Mouse (Mus musculus): Measurements from ENCODE around the gene 1110065P20Rik. TPM values are rescaled to one million over a fixed set of nuclear protein-coding genes. Genes with fewer than 3 reads are reported as not detected.

Gene 1110065P20Rik
- total RNA-seq, 2 experiments from 2014 or later, result 88.7 to 91.2 TPM

- intact Hi-C loops (cut with DNase I), result loop anchor here (2.0 kb wide), 1 partner anchor 45 kb away; no protein-coding TSS in a partner anchor
- DNase-seq (ENCODE audit: low spot score in 2 of 2), result peak; percentile 91 to 92
These were observed 49.3 kb downstream of the 1110065P20Rik start, which contains the start of gene Mtf1 for GRCm38 (mm10) chr4:124801552-124802308. TSS of gene Mtf1 (plus strand) at chr4:124802104.

Other genes starting within 250 kb of the 1110065P20Rik start
- gene 3100002H09Rik, start 240.4 kb downstream of the 1110065P20Rik start, total RNA-seq (2021), result under 1 TPM; 0.40 to 0.55 TPM
- gene Pou3f1, start 194.4 kb downstream of the 1110065P20Rik start, total RNA-seq (2021), result 10 to 100 TPM; 29.9 to 30.1 TPM
- 10 to 100 TPM; 14.1 to 14.3 TPM for gene Utp11, start 157.6 kb downstream of the 1110065P20Rik start, total RNA-seq (2021)
- 1 to 10 TPM; 3.8 to 4.2 TPM for gene Fhl3, start 150.5 kb downstream of the 1110065P20Rik start, total RNA-seq (2021)
- 10 to 100 TPM; 31.1 to 32.2 TPM for gene Sf3a3, start 136.4 kb downstream of the 1110065P20Rik start, total RNA-seq (2021)
- 10 to 100 TPM; 35.3 to 42.5 TPM for gene Inpp5b, start 109.3 kb downstream of the 1110065P20Rik start, total RNA-seq (2021)
- 10 to 100 TPM; 24.5 to 25.8 TPM for gene Mtf1, start 49.1 kb downstream of the 1110065P20Rik start, total RNA-seq (2021)
- gene Yrdc, start 517 bp downstream of the 1110065P20Rik start, total RNA-seq (2021), result 10 to 100 TPM; 29.6 to 29.7 TPM
- gene Maneal, start 11.0 kb upstream of the 1110065P20Rik start, total RNA-seq (2021), result 10 to 100 TPM; 51.1 to 55.7 TPM
- 10 to 100 TPM; 32.4 to 34.4 TPM for gene Epha10, start 29.7 kb upstream of the 1110065P20Rik start, total RNA-seq (2021)
- 10 to 100 TPM; 15.0 to 17.6 TPM for gene 9930104L06Rik, start 85.9 kb upstream of the 1110065P20Rik start, total RNA-seq (2021)
- gene Cdca8, start 88.1 kb upstream of the 1110065P20Rik start, total RNA-seq (2021), result 1 to 10 TPM; 2.8 TPM
- gene Rspo1, start 135.2 kb upstream of the 1110065P20Rik start, total RNA-seq (2021), result 1 to 10 TPM; 4.4 to 4.8 TPM
- gene Gnl2, start 165.4 kb upstream of the 1110065P20Rik start, total RNA-seq (2021), result 10 to 100 TPM; 68.8 to 70.7 TPM
- under 1 TPM in 1 of 2 experiments, not detected in 1; 0.15 TPM for gene Dnali1, start 214.5 kb upstream of the 1110065P20Rik start, total RNA-seq (2021)
- gene Snip1, start 215.5 kb upstream of the 1110065P20Rik start, total RNA-seq (2021), result 10 to 100 TPM; 10.9 to 12.5 TPM
- 100 to 1,000 TPM; 125 to 144 TPM for gene Meaf6, start 233.9 kb upstream of the 1110065P20Rik start, total RNA-seq (2021)

Data from left cerebral cortex, postnatal 14 days (tissue).